Mouse (Mus musculus): ENCODE measurements around the gene Itga5. TPM values are rescaled to one million over a fixed set of nuclear protein-coding genes. Genes with fewer than 3 reads are reported as not detected.

Itga5 gene
- total and polyA plus RNA-seq, 2 experiments from 2014 or later: 3.8 to 6.8 TPM

DNA sequence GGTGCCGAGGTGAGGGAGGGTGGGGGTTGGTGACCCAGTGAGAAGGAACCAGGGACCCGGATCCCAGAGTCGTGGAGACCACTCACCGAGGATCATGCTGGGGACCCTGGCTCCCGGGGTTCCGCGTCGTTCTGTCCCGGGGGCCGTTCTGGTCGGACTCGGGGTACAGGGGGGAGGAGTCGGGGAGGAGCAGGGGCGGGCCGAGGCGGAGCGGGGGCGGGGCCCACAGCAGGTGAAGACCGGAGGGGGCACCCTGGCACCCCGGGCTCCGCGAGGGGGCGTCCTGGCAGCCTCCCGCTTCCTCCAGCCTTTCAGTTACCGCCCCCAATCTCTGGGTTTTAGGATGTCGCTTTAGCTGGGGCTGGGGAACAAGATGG lies 26.6 kb downstream of the Itga5 start, which contains the start of gene Zfp385a:
Gene Zfp385a, minus strand, starts transcription at position 133 of the 377 bp plus-strand sequence.
- peak; percentile 55 for ATAC-seq (ENCODE audit: low FRiP score)

DNA sequence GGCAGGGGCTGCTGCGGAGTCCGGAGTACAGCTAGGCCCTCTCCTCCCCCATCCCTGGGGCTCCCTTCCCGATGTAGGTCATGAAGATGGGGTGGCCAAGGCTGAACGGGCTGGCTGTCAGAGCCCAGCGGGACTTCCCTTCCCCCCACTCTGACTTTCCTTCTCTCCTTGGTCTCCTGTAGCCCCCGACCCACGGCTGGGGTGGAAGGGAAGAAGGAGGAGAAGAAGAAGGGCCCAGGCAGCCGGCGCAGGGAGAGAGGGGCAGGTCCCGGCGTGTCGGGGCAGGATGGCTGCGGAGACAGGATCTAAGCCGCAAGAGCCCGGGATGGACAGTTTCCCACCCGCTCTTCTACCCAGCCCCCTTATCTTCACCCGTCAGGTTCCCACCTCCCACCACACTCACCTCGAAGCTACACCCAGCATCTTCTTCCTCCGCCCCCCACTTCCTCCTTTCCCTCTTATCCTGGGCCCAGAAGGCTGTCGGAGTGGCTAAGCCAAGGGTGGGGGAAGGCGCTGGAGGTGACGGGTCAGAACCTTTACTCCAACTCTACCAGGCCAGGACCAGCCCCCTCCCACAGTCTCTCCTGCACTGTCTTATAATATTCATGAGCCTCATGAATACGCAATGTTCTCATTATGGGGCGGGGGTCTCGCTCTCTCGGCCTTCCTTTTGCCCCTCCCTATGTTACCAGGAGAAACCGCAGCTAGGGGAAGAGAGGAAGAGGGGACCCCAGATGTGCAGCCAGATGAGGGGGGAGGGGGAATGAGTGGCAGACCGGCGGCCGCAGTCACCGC lies 27.2 kb downstream of the Itga5 start:
- H3K9ac ChIP-seq (replicated peaks; ENCODE audit: low read length, poor library complexity, severe bottlenecking): peak overlapping the region; percentile 87
- peak overlapping the region; percentile 65 for H3K27ac ChIP-seq (ENCODE audit: low read depth, low read length)
- DNase-seq (ENCODE audit: low spot score) (peak; percentile 27), ATAC-seq (ENCODE audit: low FRiP score) (peak; percentile 53)
- 4% methylated on average over 27 of the region's 31 CpGs for WGBS
- H3K4me2 ChIP-seq (ENCODE audit: low read depth, low read length, poor library complexity, severe bottlenecking): peak overlapping the region; percentile 88
- TF ChIP-seq CTCF (IDR thresholded peaks at IDR 0.05): no peak
- H3K27me3 ChIP-seq (ENCODE audit: insufficient read depth, low read length): no peaks in the 10 kb centered on the region
- H3K9me3 ChIP-seq (ENCODE audit: low read length): no peaks in the 10 kb centered on the region
- peaks cover 9% of the 10 kb centered on the region for H3K4me1 ChIP-seq (ENCODE audit: insufficient read depth, low read length)
- peak overlapping the region; percentile 67 for H3K4me3 ChIP-seq (ENCODE audit: low read depth, low read length)
- no peaks in the 10 kb centered on the region for H3K36me3 ChIP-seq (ENCODE audit: insufficient read depth, low read length)

More for the DNA sequence above, 26.6 kb downstream of the Itga5 start, which contains the start of gene Zfp385a:
- TF ChIP-seq CTCF (IDR thresholded peaks at IDR 0.05): peak; percentile 55
- Histone ChIP-seq H3K4me2 (ENCODE audit: low read depth, low read length, poor library complexity, severe bottlenecking) (peak within 1 kb of the TSS; percentile 88), H3K4me3 (ENCODE audit: low read depth, low read length) (peak within 1 kb of the TSS; percentile 67), H3K27ac (ENCODE audit: low read depth, low read length) (peak within 1 kb of the TSS; percentile 65), H3K4me1 (ENCODE audit: insufficient read depth, low read length) (peaks cover 8% of the 10 kb centered on the region), H3K36me3 (ENCODE audit: insufficient read depth, low read length) (no peaks in the 10 kb centered on the region), H3K9me3 (ENCODE audit: low read length) (no peaks in the 10 kb centered on the region), H3K9ac (replicated peaks; ENCODE audit: low read length, poor library complexity, severe bottlenecking) (peak within 1 kb of the TSS; percentile 87), H3K27me3 (ENCODE audit: insufficient read depth, low read length) (no peaks in the 10 kb centered on the region)
- peak; percentile 67 for DNase-seq (ENCODE audit: low spot score)
- under 1% methylated on average over 22 of the region's 26 CpGs for WGBS

DNA sequence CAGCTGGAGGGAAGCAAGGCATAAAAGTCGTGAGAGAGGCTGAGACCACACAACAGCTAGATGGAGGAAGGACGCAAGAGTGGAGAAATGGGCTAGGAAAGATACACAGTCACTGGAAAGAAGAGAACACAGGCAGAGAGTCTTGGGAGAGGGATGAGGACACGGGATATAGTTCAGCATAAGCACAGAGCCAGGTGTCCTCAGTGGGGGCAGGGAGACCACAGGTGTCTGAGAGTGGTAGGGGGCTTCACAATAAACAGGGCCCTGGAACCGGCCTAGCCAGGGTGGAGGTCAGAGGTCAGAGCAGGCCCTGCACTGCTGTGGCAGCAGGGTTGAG lies 27.8 kb downstream of the Itga5 start:
- Histone ChIP-seq H3K27me3 (ENCODE audit: insufficient read depth, low read length) (no peaks in the 10 kb centered on the region), H3K4me1 (ENCODE audit: insufficient read depth, low read length) (peaks cover 13% of the 10 kb centered on the region), H3K4me3 (ENCODE audit: low read depth, low read length) (peak overlapping the region; percentile 67), H3K9me3 (ENCODE audit: low read length) (no peaks in the 10 kb centered on the region), H3K4me2 (ENCODE audit: low read depth, low read length, poor library complexity, severe bottlenecking) (peak overlapping the region; percentile 88), H3K36me3 (ENCODE audit: insufficient read depth, low read length) (no peaks in the 10 kb centered on the region), H3K9ac (replicated peaks; ENCODE audit: low read length, poor library complexity, severe bottlenecking) (peak overlapping the region; percentile 87), H3K27ac (ENCODE audit: low read depth, low read length) (peak overlapping the region; percentile 65; the same call in 1 of the 2 replicates)
- no peak for DNase-seq (ENCODE audit: low spot score)
- WGBS: 27% methylated on average over 4 of the region's 4 CpGs
- ATAC-seq (ENCODE audit: low FRiP score): no peak
- TF ChIP-seq CTCF (IDR thresholded peaks at IDR 0.05): no peak

DNA sequence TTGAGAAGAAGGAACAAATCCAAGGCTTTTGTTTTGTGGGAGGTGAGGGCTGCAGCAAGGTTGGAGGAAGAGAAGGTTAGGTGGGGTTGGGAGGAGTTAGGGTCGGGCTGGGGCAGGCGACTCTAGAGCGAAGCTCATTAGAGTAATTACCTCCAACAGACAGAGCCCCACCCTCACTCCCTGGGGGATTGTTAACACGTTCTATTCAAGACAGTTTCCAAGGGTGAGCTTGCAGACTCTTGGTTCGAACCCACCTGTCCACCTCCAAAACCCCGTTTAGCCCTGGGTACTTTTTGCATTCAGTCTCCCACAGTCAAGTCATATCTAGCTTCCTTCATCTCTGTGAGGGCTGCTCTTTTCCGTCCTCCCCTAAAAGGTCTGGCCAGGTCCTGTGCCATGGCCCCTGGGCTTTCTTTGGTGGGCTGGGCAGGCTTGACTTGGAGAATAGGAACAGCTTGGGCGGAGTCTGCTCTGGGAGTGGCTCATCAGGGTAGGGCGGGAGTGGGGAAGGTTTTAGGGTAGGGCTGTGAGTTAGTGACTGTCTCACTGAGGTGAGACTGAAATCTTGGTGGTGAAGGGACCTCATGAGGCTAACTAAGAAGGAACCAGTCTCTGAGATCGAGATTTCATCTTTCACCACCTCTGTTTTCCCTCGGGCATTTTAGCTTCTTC lies 29.4 kb downstream of the Itga5 start:
- peaks cover 22% of the 10 kb centered on the region for H3K4me1 ChIP-seq (ENCODE audit: insufficient read depth, low read length)
- ATAC-seq (ENCODE audit: low FRiP score): no peak
- WGBS: 32% methylated on average over 11 of the region's 11 CpGs

GRCm38 (mm10) chr15:103335488-103336235 lies 30.9 kb downstream of the Itga5 start:
- peaks cover 22% of the 10 kb centered on the region for H3K4me1 ChIP-seq (ENCODE audit: insufficient read depth, low read length)
- H3K4me2 ChIP-seq (ENCODE audit: low read depth, low read length, poor library complexity, severe bottlenecking): no peak overlapping the region
- H3K9ac ChIP-seq (replicated peaks; ENCODE audit: low read length, poor library complexity, severe bottlenecking): no peak overlapping the region
- DNase-seq (ENCODE audit: low spot score) (no peak), ATAC-seq (ENCODE audit: low FRiP score) (no peak)
- H3K36me3 ChIP-seq (ENCODE audit: insufficient read depth, low read length): 0 out of 2 replicates have a peak, but pooled peaks cover 4% of the 10 kb centered on the region
- no peaks in the 10 kb centered on the region for H3K9me3 ChIP-seq (ENCODE audit: low read length)
- TF ChIP-seq CTCF (IDR thresholded peaks at IDR 0.05): no peak
- no peak overlapping the region for H3K4me3 ChIP-seq (ENCODE audit: low read depth, low read length)
- WGBS: 24% methylated on average over 7 of the region's 7 CpGs
- H3K27me3 ChIP-seq (ENCODE audit: insufficient read depth, low read length): no peaks in the 10 kb centered on the region
- 0 out of 2 replicates have a peak overlapping the region, but pooled peaks have one; percentile 38 for H3K27ac ChIP-seq (ENCODE audit: low read depth, low read length)

More for the DNA sequence above, 29.4 kb downstream of the Itga5 start:
- no peak for TF ChIP-seq CTCF (IDR thresholded peaks at IDR 0.05)
- H3K27me3 ChIP-seq (ENCODE audit: insufficient read depth, low read length): no peaks in the 10 kb centered on the region
- no peaks in the 10 kb centered on the region for H3K9me3 ChIP-seq (ENCODE audit: low read length)
- H3K4me2 ChIP-seq (ENCODE audit: low read depth, low read length, poor library complexity, severe bottlenecking): no peak overlapping the region
- no peak overlapping the region for H3K27ac ChIP-seq (ENCODE audit: low read depth, low read length)
- no peak for DNase-seq (ENCODE audit: low spot score)
- 0 out of 2 replicates have a peak, but pooled peaks cover 4% of the 10 kb centered on the region for H3K36me3 ChIP-seq (ENCODE audit: insufficient read depth, low read length)
- H3K9ac ChIP-seq (replicated peaks; ENCODE audit: low read length, poor library complexity, severe bottlenecking): no peak overlapping the region
- no peak overlapping the region for H3K4me3 ChIP-seq (ENCODE audit: low read depth, low read length)
